Mouse (Mus musculus): ENCODE measurements at regions not wholly inside any gene's neighbourhood (a gene's known extent, or its start where the extent isn't known, plus 50 kb on each side); places are given as distances from the start of the nearest gene placed in this dataset.

DNA sequence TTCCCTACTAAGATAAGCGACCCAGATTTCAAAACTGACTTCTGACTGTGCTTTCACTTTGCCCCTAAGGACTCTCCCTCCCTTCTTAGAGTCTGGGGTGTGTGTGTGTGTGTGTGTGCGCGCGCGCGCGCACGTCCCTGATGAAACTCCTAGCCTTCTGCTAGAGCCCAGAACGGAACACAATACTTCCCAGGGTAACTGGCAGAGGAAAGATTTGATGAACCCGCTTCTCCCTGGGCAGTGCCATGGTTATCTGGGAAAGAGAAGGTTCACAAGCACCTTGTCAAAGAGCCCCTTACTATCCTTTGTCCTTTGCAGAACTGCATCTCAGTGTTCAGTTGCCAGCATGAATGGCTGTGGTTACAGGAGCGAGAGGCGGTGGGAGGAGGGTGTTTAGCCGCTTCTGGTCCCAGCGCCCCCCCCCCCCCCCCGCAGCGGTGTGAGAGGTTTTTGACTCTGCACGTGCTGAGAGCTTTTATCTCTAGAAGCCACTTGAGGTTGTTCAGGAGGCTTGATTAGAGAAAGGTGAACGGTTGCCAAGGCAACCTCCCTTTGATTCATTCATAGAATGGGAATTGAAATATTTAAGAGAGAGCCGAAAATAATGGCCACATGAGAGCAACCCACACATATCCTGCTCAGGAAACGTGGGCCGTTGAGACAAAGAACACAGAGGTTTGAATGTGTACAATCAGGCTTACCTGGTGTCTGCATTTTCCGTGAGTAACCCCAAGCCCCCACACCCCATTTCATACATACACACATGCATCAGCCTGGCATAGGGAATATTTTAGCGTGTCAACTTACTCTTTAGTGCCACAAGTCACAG lies 286.3 kb upstream of the Gm10131 start:
- WGBS: 45% methylated on average over 23 of the region's 23 CpGs
- H3K27me3 ChIP-seq (replicated peaks): no peaks in the 10 kb centered on the region
- peak; percentile 61; the same call in 1 of the 2 replicates for ATAC-seq
- H3K9ac ChIP-seq: no peak overlapping the region
- H3K4me3 ChIP-seq (replicated peaks): no peak overlapping the region
- H3K36me3 ChIP-seq: no peaks in the 10 kb centered on the region
- no peak overlapping the region for H3K27ac ChIP-seq
- 0 out of 2 replicates have a peak, but pooled peaks cover 3% of the 10 kb centered on the region for H3K4me1 ChIP-seq (replicated peaks)
- peak overlapping the region; percentile 22; the same call in 1 of the 2 replicates for H3K4me2 ChIP-seq (replicated peaks)
- no peaks in the 10 kb centered on the region for H3K9me3 ChIP-seq

DNA sequence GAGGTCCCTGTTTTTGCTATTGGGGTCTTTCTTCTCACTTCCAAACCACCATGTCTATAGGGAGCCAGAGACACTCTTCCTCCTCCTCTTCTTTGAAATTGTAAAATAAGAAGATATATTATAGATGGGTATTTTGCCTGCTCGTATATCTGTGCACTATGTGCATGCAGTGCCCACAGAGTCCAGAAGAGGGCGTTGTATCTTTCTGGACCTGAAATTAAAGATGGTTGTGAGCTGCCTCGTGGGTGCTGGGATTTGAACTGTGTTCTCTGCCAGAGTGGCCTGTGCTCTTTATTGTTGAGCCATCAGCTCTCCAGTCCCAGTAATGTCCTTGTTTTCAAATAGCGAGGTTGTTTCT lies 285.7 kb upstream of the Gm10131 start:
- Histone ChIP-seq H3K9me3 (no peaks in the 10 kb centered on the region), H3K9ac (no peak overlapping the region), H3K27me3 (replicated peaks) (no peaks in the 10 kb centered on the region), H3K4me3 (replicated peaks) (no peak overlapping the region), H3K4me1 (replicated peaks) (0 out of 2 replicates have a peak, but pooled peaks cover 3% of the 10 kb centered on the region), H3K36me3 (no peaks in the 10 kb centered on the region), H3K4me2 (replicated peaks) (peak overlapping the region; percentile 22; the same call in 1 of the 2 replicates), H3K27ac (no peak overlapping the region)
- 57% methylated on average over 4 of the region's 4 CpGs for WGBS
- no peak for ATAC-seq

DNA sequence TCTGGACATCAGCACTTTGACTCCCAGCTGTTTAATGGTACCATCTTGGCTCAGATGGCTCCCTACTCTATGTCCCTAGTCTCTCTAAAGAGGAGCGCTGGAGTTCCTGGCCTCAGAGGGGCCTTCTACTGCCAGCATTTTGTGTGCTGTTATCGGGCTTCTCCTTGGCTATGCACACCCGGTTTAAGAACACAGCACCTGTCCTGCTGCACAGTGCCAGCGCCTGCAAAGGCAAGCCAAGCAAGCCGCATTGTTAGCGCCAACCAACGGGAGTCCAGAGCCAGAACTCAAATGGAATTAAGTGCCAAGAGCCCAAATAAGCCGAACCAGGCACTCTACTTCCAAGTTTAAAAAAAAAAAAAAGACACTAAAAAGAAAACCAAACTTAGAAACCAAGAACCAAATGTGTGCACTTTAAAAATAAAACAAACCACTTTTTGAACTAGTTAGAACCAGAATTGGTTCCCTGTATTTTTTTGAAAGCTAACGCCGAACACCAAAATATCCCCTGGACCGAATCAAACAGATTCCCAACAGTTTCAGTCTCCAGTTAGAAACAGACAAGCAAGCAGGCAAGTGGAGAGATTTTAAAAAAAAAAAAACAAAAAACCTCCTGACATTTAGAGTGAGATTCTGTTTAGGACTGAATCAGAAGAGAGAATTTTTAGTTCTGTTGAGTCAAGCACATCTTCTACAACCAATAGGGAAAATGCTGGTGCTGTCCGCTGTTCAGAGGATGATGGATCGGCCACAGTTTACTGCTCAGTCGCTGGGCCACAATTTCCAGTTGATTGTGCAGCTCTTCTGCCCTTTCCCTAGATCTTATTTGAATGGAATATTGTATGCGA lies 281.7 kb upstream of the Gm10131 start:
- no peak for ATAC-seq
- Histone ChIP-seq H3K27ac (no peak overlapping the region), H3K9me3 (no peaks in the 10 kb centered on the region), H3K9ac (no peak overlapping the region), H3K36me3 (no peaks in the 10 kb centered on the region), H3K4me3 (replicated peaks) (no peak overlapping the region), H3K4me1 (replicated peaks) (0 out of 2 replicates have a peak, but pooled peaks cover 3% of the 10 kb centered on the region), H3K27me3 (replicated peaks) (no peaks in the 10 kb centered on the region), H3K4me2 (replicated peaks) (no peak overlapping the region)
- 88% methylated on average over 15 of the region's 15 CpGs for WGBS

DNA sequence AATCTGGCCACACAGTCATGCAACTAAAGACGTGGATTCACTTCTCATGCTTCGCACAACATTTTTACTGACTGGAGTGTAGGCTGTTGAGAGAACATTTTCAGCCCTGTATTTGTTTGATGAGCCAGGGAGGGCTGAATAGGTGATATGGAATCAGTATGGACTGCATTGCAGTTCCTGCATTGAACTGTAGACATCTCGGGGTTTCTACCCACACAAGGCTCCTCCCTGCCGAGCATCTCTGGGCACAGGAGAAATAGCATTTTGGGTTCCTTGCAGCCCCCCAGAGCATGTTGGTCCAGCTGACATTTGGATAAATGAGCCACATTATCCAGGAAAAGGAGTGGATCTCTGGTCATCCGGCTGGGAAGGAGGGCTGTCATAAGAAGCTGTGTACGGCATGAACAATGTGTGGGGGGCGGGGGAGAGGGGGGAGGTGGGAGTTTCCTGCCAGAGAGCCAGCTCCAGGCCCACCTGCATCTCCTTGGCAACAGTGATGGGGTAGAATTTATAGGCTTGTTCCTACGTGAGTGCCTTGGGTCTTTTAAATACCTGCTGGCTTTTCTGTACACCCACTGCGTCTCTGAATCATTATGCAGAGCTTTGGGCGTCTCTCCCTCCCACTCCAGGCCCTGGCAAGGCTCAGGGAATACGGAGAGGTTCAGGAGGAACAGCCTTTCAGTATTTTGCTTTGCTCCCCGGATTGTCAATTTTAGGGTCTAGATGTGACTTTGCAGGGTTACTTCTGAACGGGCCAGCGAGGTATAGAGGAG lies 280.9 kb upstream of the Gm10131 start:
- Histone ChIP-seq H3K27ac (no peak overlapping the region), H3K4me1 (replicated peaks) (no peaks in the 10 kb centered on the region), H3K27me3 (replicated peaks) (no peaks in the 10 kb centered on the region), H3K4me3 (replicated peaks) (no peak overlapping the region), H3K9me3 (no peaks in the 10 kb centered on the region), H3K4me2 (replicated peaks) (no peak overlapping the region), H3K9ac (no peak overlapping the region), H3K36me3 (no peaks in the 10 kb centered on the region)
- no peak for ATAC-seq
- 48% methylated on average over 14 of the region's 14 CpGs for WGBS

DNA sequence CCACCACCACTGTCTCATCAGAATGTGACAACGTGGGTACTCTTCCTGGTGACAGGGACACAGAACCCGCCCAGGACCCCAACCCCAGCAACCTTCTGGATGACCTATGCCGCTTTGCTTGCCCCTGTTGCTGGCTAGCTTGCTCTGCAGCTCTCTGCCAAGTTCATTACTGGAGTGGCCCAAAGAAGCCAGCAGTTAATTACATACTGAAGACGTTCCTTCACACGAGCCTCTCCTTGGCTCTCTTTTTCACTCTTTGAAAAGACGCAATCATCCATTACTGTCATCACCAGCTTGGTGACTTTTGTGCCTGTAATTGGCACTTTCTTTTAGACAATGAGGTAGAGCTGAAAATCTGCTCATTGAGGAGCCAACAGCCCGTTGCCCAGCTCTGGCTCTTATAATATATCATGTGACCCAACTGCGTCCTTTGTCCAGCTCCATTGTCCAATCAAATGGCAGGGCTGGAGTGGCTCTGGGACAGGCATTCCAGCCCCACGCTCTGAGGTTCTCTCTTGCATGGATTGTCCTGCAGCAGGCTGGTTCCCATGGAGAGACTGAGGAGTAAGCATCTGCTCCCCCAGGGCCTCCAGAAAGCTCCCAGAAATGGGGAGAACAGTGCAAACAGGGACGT lies 274.4 kb upstream of the Gm10131 start:
- Histone ChIP-seq H3K9me3 (no peaks in the 10 kb centered on the region), H3K4me2 (replicated peaks) (no peak overlapping the region), H3K4me3 (replicated peaks) (no peak overlapping the region), H3K9ac (no peak overlapping the region), H3K27ac (no peak overlapping the region), H3K27me3 (replicated peaks) (no peaks in the 10 kb centered on the region), H3K4me1 (replicated peaks) (no peaks in the 10 kb centered on the region), H3K36me3 (no peaks in the 10 kb centered on the region)
- 86% methylated on average over 10 of the region's 10 CpGs for WGBS
- no peak for ATAC-seq

DNA sequence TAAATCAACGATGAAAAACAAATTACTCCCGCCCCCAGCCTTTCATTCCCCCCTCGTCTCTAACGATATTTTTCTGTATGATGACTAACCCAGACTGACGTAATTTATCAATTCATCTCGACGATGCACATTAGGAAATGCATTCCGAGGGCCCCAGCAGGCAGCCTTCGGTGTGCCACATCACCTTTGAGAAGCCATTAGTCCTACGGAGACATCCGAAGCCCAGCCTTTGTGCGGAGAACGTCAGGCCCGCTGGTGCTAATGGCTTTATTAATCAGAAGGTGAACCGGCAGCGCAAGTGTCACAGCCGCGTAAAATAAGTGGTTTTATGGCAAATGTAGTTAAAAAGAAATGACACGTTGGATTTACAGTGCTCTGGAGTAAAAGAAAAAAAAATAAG lies 269.1 kb upstream of the Gm10131 start:
- 76% methylated on average over 19 of the region's 19 CpGs for WGBS
- no peak for ATAC-seq
- Histone ChIP-seq H3K9ac (no peak overlapping the region), H3K4me1 (replicated peaks) (no peaks in the 10 kb centered on the region), H3K4me3 (replicated peaks) (no peak overlapping the region), H3K4me2 (replicated peaks) (no peak overlapping the region), H3K36me3 (no peaks in the 10 kb centered on the region), H3K27ac (no peak overlapping the region), H3K9me3 (no peaks in the 10 kb centered on the region), H3K27me3 (replicated peaks) (no peaks in the 10 kb centered on the region)

DNA sequence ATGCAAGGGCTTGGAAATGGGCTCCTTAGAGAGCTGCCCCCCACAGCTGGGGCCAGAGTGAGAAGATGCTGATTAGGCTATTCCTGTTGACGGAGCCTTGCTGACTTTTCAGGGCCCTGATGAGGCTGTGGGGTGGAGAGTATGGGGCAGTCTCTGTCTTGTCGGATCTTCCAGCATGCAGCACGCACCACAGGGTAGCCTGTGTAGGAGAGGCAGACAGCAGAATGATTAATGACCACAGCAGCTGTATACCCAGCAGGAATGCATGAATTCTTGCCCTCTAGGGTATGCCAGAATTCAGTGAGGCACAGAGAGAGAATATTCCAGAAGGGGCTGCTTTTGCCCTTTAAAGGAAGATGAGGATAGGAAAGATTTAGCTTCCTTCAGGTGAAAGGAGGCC lies 265.6 kb upstream of the Gm10131 start:
- Histone ChIP-seq H3K4me3 (replicated peaks) (no peak overlapping the region), H3K9ac (no peak overlapping the region), H3K27ac (no peak overlapping the region), H3K9me3 (no peaks in the 10 kb centered on the region), H3K4me1 (replicated peaks) (no peaks in the 10 kb centered on the region), H3K4me2 (replicated peaks) (no peak overlapping the region), H3K36me3 (no peaks in the 10 kb centered on the region), H3K27me3 (replicated peaks) (no peaks in the 10 kb centered on the region)
- no peak for ATAC-seq
- WGBS: 36% methylated on average over 3 of the region's 3 CpGs

DNA sequence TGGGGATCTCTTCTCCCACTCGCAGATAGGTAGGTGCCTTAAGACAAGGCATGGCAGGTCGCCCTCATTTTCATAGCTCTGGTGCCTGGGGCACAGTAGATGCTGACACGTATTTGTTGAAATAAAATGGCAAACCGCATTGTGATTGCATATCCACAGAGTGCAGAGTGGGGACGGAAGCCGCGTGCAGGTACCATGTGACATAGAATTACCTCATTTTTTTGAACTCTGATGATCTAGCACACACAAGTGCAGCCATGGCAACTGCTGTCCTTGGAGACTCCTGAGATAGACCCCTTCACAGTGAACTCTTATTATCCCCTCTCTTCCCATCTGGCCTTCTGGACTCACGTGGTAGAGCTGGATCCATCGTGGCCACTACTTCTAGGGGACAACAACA lies 262.7 kb upstream of the Gm10131 start:
- WGBS: 90% methylated on average over 9 of the region's 9 CpGs
- no peak overlapping the region for H3K27ac ChIP-seq

DNA sequence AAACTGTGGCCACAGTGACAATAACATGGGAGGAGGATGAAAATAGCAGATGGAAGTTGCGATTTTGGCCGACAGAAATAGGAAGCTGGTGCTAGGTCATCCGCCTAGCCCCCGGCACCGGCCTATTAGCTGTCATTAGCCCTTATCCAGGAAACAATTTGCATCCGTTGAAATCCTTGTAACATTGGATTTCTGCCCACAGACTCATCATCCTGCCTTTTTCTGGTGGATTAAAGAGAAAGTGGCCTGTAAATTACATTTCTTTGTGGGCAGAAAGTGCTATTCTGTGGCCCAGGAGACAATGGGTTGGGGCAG lies 261.1 kb upstream of the Gm10131 start:
- Histone ChIP-seq H3K27me3 (replicated peaks) (no peaks in the 10 kb centered on the region), H3K4me3 (replicated peaks) (no peak overlapping the region), H3K36me3 (no peaks in the 10 kb centered on the region), H3K27ac (no peak overlapping the region), H3K4me2 (replicated peaks) (no peak overlapping the region), H3K9ac (no peak overlapping the region), H3K4me1 (replicated peaks) (no peaks in the 10 kb centered on the region), H3K9me3 (no peaks in the 10 kb centered on the region)
- ATAC-seq: no peak
- 68% methylated on average over 6 of the region's 6 CpGs for WGBS

More for the DNA sequence above, 262.7 kb upstream of the Gm10131 start:
- no peak for ATAC-seq
- Histone ChIP-seq H3K4me2 (replicated peaks) (no peak overlapping the region), H3K9ac (no peak overlapping the region), H3K9me3 (no peaks in the 10 kb centered on the region), H3K27me3 (replicated peaks) (no peaks in the 10 kb centered on the region), H3K4me3 (replicated peaks) (no peak overlapping the region), H3K4me1 (replicated peaks) (no peaks in the 10 kb centered on the region), H3K36me3 (no peaks in the 10 kb centered on the region)

DNA sequence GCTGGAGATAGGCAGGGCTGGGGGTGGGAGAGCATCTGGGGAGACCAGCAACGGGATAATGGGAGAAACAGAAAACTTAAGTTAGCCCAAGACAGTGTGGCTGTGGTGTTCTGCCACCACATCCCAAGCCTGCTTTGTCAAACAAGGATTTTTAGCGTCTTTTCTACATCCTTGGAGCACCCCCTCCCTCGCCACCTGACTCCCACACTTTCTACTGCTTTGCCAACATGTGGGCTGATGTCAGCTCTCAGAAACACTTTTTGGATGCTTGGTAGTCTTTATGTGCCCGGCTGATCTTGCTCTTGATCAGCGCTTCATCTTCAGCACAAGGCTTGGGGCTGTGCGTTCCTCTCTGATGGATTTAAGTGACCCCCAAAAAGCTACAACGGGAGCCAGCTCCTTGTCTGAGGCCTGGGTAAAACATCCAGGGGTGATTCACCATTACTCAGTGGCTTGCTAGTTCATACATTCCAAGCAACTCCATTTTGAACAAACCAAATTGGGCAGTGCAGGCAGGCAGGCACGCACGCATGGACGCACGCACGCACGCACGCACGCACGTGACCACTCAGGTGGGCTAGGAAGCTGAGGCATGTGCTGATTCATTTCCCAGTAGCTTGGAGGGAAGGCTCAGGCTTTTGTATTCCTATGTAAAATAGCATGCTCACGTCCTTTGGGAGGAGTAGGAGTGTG lies 260.6 kb upstream of the Gm10131 start:
- H3K36me3 ChIP-seq: no peaks in the 10 kb centered on the region
- H3K9me3 ChIP-seq: no peaks in the 10 kb centered on the region
- H3K4me1 ChIP-seq (replicated peaks): no peaks in the 10 kb centered on the region
- no peak overlapping the region for H3K9ac ChIP-seq
- H3K4me3 ChIP-seq (replicated peaks): no peak overlapping the region
- WGBS: 89% methylated on average over 17 of the region's 17 CpGs
- ATAC-seq: no peak
- H3K4me2 ChIP-seq (replicated peaks): no peak overlapping the region
- no peak overlapping the region for H3K27ac ChIP-seq
- no peaks in the 10 kb centered on the region for H3K27me3 ChIP-seq (replicated peaks)

DNA sequence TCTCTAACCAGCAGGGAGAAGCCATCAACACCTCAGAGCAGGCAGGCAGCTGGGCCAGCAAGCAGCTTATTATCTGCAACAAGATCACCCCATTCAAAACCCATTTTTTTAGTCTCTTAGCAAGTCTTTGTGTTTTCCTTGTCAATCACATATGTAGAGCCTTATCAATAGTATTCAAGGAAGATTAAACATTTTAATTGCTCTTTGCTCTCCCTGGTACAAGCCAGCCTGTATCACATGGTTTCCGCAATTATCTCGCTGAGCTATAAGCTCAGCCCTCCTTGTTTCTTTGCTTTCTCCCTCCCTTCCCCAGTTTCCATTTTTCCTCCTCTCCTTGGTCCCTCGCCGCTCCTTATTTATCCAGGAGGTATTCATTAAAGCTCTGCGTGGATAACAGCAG lies 259.9 kb upstream of the Gm10131 start:
- Histone ChIP-seq H3K4me1 (replicated peaks) (no peaks in the 10 kb centered on the region), H3K27ac (no peak overlapping the region), H3K27me3 (replicated peaks) (no peaks in the 10 kb centered on the region), H3K4me3 (replicated peaks) (no peak overlapping the region), H3K4me2 (replicated peaks) (no peak overlapping the region), H3K9ac (no peak overlapping the region), H3K9me3 (no peaks in the 10 kb centered on the region), H3K36me3 (no peaks in the 10 kb centered on the region)
- no peak for ATAC-seq
- 55% methylated on average over 5 of the region's 5 CpGs for WGBS

Data from intestine, embryonic 15.5 days (tissue).